Mouse (Mus musculus) midbrain, embryonic 16.5 days (tissue): Measurements from ENCODE around the gene Cttnbp2nl. TPM values are rescaled to one million over a fixed set of nuclear protein-coding genes. Genes with fewer than 3 reads are reported as not detected.

ENCODE experiments used
- ATAC-seq: fragments of 200-750 bp; cut with Nextera tagmentation; 2 replicates; pipeline ENCODE4 v1.8.0; 2017; ENCODE audit warnings: moderate TSS enrichment
- H3K27ac ChIP-seq: fragments of 300-500 bp; sonication (generic); 2 replicates; pipeline ENCODE4 v1.5.1; 2014; ENCODE audit warnings: mild to moderate bottlenecking, low read length, mixed read lengths
- H3K27me3 ChIP-seq: fragments of 300-500 bp; sonication (generic); 2 replicates; pipeline ENCODE4 v1.6.1; 2014; ENCODE audit warnings: low read depth, low read length, mixed read lengths; ENCODE audit not compliant: control insufficient read depth, insufficient read depth
- H3K36me3 ChIP-seq: fragments of 300-500 bp; sonication (generic); 2 replicates; pipeline ENCODE4 v1.6.1; 2014; ENCODE audit warnings: mild to moderate bottlenecking, low read length, moderate library complexity, mixed read lengths; ENCODE audit not compliant: control insufficient read depth, insufficient read depth
- H3K4me1 ChIP-seq: fragments of 300-500 bp; sonication (generic); 2 replicates; pipeline ENCODE4 v1.6.1; 2014; ENCODE audit warnings: mild to moderate bottlenecking, low read length, mixed read lengths; ENCODE audit not compliant: control insufficient read depth, insufficient read depth
- H3K4me2 ChIP-seq: fragments of 300-500 bp; sonication (generic); 2 replicates; pipeline ENCODE4 v1.6.1; 2014; ENCODE audit warnings: mild to moderate bottlenecking, low read length, mixed read lengths
- H3K4me3 ChIP-seq: fragments of 300-500 bp; sonication (generic); 2 replicates; pipeline ENCODE4 v1.5.1; 2014; ENCODE audit warnings: low read depth, mild to moderate bottlenecking, low read length, moderate library complexity, mixed read lengths
- H3K9ac ChIP-seq: fragments of 300-500 bp; sonication (generic); 2 replicates; pipeline ENCODE4 v1.6.1; 2014; ENCODE audit warnings: low read depth, low read length, mixed read lengths
- H3K9me3 ChIP-seq: fragments of 300-500 bp; sonication (generic); replicated peaks from 2 replicates; pipeline ENCODE4 v1.6.1; 2014; ENCODE audit warnings: mild to moderate bottlenecking, low read length, mixed read lengths; ENCODE audit not compliant: control insufficient read depth, poor library complexity, severe bottlenecking
- WGBS: fragments of 180-500 bp; shearing (Covaris S2); extraction: QIAGEN DNeasy Blood & Tissue Kit; methylation state at CpG from one replicate; pipeline ENCODE4 v1.1.7; 2014; 5-methylcytosine and 5-hydroxymethylcytosine counted together
- polyA plus RNA-seq: library from polyadenylated mRNA; unstranded; fragments of >200 nt; fragmentation: Nextera tagmentation; extraction: Ambion mirVana; gene quantifications from 2 replicates; pipeline ENCODE4 v1.2.1, GENCODE M21; 2015

The Cttnbp2nl gene
- polyA plus RNA-seq, 1 experiment from 2014 or later, result 57.9 TPM

DNA sequence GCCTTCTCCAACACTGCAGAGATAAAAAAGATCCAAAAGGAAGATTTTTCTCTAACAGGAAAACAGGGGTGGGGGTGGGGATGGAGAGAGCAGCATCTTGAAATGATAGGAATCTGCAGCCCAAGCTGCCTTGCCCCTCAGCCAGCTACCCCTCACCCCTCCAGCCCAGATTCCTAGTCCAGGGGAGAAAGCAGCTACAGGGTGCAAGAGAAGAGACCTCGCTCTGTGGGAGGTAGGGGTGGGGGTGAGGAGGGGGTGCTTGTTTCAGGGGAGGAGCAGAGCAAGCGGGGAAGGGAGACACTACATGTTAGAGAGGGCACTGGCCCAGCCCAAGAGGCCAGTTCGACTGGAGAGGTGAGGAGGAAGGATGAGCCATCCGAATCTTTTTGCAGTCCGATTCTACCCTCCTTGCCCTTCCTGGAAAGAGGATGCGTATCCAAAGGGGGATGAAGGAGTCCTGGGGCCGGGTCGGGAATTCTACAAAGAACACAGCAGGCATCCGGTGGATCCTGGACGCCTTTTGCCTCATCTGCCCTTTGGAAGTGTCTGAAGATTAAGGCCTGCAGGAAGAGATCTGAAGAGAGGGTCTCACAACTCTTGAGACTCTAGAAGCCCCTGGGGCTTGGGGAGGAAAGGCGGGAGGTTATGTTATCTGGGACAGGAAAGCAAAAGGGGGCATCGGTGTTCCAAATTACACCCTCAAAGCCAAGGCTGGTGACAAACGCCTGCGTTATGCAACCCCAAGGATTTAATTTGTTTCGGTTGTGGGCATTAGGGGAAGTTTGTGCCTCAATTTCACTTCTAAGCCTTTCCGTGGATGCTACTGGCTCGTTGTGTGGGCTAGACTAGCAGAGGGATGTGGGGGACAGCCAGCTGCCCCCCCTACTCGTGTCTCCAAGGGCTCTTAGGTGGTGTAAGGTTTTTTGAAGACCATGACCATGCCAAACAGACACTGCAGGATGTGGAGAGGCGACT, 92.6 kb downstream of the Cttnbp2nl start:
- peaks cover 11% of the 10 kb centered on the region; the same call in 1 of the 2 replicates for H3K4me1 ChIP-seq
- WGBS, result 5% methylated on average over 19 of the region's 19 CpGs
- H3K4me2 ChIP-seq, result no peak overlapping the region
- no peaks in the 10 kb centered on the region for H3K9me3 ChIP-seq
- H3K27ac ChIP-seq, result no peak overlapping the region
- no peaks in the 10 kb centered on the region for H3K36me3 ChIP-seq
- H3K27me3 ChIP-seq, result peaks cover 29% of the 10 kb centered on the region
- no peak for ATAC-seq
- H3K4me3 ChIP-seq, result no peak overlapping the region
- no peak overlapping the region; the same call in 1 of the 2 replicates for H3K9ac ChIP-seq

DNA sequence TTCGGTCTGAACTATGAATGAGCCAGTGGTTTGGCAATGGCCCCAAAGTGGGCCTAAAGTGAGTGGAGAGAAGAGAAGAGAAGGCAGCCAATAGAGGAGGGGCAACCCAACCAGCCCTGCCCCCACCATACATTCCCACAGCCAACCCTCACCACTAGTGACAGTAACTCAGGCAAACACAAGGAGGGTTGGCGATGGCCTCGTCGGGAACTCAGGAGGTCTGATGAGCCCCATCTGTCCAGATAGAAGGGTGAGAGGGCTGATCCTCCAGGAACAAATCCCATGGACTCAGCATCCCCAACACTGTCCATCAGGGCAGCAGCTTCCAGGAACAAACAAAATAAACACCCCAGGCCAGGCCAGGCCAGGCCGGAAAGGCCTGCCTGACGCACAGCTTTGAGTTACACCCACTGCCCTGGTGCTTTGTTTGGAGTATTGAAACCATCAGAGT, 96.8 kb downstream of the Cttnbp2nl start:
- H3K4me2 ChIP-seq, result no peak overlapping the region
- peaks cover 1% of the 10 kb centered on the region; the same call in 1 of the 2 replicates for H3K4me1 ChIP-seq
- no peak for ATAC-seq
- no peak overlapping the region for H3K9ac ChIP-seq
- no peaks in the 10 kb centered on the region for H3K9me3 ChIP-seq
- H3K4me3 ChIP-seq, result no peak overlapping the region
- H3K27me3 ChIP-seq, result peaks cover 17% of the 10 kb centered on the region; the same call in 1 of the 2 replicates
- whole genome bisulfite sequencing, result 84% methylated on average over 6 of the region's 6 CpGs
- H3K27ac ChIP-seq, result no peak overlapping the region
- H3K36me3 ChIP-seq, result no peaks in the 10 kb centered on the region

DNA sequence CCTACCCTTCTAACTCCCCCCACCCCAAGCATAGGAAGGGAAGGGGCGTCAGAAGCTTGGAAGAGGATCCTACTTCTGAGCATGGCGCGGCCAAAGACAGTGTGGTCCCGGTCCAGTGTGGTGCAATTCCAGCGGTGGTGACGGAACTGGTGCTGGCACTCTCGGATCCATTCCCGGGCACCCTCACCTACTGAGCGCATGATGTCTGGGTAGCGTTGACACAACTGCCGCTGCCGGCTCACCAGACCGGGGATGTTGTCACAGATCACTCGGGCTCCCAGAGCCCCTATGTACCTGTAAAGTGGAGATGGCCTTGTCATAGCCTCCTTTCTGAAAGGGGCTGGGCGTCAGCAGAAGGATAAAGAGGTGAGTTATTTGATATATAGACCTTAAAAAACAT, 98.4 kb downstream of the Cttnbp2nl start:
- Histone ChIP-seq H3K27ac (no peak overlapping the region), H3K36me3 (no peaks in the 10 kb centered on the region), H3K4me3 (no peak overlapping the region), H3K4me2 (no peak overlapping the region), H3K27me3 (peaks cover 10% of the 10 kb centered on the region; the same call in 1 of the 2 replicates), H3K4me1 (no peaks in the 10 kb centered on the region), H3K9me3 (no peaks in the 10 kb centered on the region), H3K9ac (no peak overlapping the region)
- no peak for ATAC-seq
- WGBS, result 95% methylated on average over 15 of the region's 15 CpGs

DNA sequence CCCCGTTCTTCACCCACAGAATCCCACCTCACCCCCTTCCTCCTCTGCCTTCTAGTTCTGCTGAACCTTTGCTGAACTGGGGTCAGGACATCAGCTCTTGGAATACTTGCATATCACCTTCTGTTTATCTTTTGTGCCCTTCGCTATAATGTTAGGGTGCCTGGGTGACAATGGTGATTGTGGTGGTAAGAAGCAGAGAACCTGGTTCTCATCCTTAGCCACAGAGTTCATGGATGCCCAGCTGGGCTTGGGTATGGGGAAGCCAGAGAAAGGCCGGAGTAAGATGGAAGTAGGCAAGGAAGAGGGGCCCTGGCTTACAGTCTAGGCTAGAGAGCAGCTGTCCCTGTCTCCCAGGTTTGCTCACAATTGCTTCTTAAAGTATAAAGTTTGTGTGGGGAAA, 98.8 kb downstream of the Cttnbp2nl start:
- no peak overlapping the region for H3K4me2 ChIP-seq
- peaks cover 9% of the 10 kb centered on the region; the same call in 1 of the 2 replicates for H3K27me3 ChIP-seq
- H3K9me3 ChIP-seq, result no peaks in the 10 kb centered on the region
- H3K9ac ChIP-seq, result no peak overlapping the region
- H3K4me3 ChIP-seq, result no peak overlapping the region
- no peaks in the 10 kb centered on the region for H3K4me1 ChIP-seq
- ATAC-seq, result no peak
- no peaks in the 10 kb centered on the region for H3K36me3 ChIP-seq
- WGBS, result 95% methylated on average over 3 of the region's 3 CpGs
- H3K27ac ChIP-seq, result no peak overlapping the region

DNA sequence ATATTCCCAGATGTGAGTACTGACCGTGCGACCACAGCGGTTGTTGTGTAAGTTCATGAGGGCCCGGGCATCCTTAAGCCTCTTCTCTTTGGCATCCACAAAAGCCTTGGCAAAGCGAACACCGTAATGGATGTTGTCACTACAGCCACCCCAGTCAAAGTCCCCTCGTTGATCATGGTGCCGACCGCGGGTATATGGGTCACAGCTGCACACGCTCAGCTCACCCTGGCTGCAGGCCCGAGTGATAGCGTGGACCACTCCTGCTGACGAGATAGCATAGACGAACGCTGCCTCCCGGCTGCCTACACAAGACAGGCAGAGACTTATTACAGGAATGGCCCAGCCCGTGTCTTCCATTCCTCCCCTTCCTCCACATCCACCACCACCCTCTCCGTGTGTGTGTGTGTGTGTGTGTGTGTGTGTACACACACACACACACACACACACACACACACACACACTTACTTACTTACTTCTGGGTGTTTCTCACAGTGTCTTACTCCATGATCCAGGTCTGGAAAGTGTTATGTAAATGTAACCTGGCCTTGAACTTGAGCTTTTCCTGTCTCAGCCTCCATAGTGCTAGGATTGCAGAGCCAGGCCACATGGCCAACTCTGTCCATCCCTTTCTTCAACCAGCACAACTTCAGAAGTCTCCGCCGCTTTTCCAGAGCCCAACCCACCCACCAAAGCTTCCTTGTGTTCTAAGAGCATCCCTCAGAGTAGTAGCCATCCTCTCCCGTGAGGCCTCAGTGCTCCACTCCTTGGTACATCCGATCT, 99.9 kb downstream of the Cttnbp2nl start:
- no peak for ATAC-seq
- Histone ChIP-seq H3K27me3 (no peaks in the 10 kb centered on the region), H3K4me3 (no peak overlapping the region), H3K27ac (no peak overlapping the region), H3K4me2 (no peak overlapping the region), H3K36me3 (no peaks in the 10 kb centered on the region), H3K9me3 (no peaks in the 10 kb centered on the region), H3K4me1 (no peaks in the 10 kb centered on the region), H3K9ac (no peak overlapping the region)
- WGBS, result 93% methylated on average over 23 of the region's 23 CpGs

Other genes starting within 250 kb of the Cttnbp2nl start
- gene Mov10, start 234.6 kb downstream of the Cttnbp2nl start, polyA plus RNA-seq, result 7.8 and 8.3 TPM in 2 replicates
- 37.6 and 38.3 TPM in 2 replicates for gene St7l, start 189.1 kb downstream of the Cttnbp2nl start, polyA plus RNA-seq
- gene Capza1, start 188.6 kb downstream of the Cttnbp2nl start, polyA plus RNA-seq, result 149 and 162 TPM in 2 replicates
- gene Wnt2b, start 91.2 kb downstream of the Cttnbp2nl start, polyA plus RNA-seq, result 0.83 and 0.89 TPM in 2 replicates
- gene 4930564D02Rik, start 13.7 kb upstream of the Cttnbp2nl start, polyA plus RNA-seq, result not detected in 2 replicates